Mouse (Mus musculus) layer of hippocampus, adult 2 months (tissue): ENCODE data around the gene Rec114. TPM values are rescaled to one million over a fixed set of nuclear protein-coding genes. Genes with fewer than 3 reads are reported as not detected.

ENCODE experiments used
- DNase-seq, 2 experiments: peaks; one replicate each; pipeline ENCODE4 v3.0.0; 2022; ENCODE audit warnings: low spot score in 2 of 2
- H3K27ac ChIP-seq: fragments of 200-600 bp; 2 replicates; pipeline ENCODE4 v1.8.1; 2022
- H3K4me3 ChIP-seq: fragments of 200-600 bp; 2 replicates; pipeline ENCODE4 v1.8.1; 2022; ENCODE audit warnings: mild to moderate bottlenecking
- CTCF ChIP-seq: fragments of 200-600 bp; conservative IDR thresholded peaks from 2 replicates; pipeline ENCODE4 v1.8.1; 2022; ENCODE audit warnings: antibody characterized with exemption, mild to moderate bottlenecking, moderate library complexity
- total RNA-seq, 2 experiments: library from RNA; stranded (reverse); gene quantifications; 2 replicates each; pipeline ENCODE4 v1.2.3; 2021

Gene Rec114
- total RNA-seq, 2 experiments from 2014 or later = 1.5 TPM; not detected in 1

- Histone ChIP-seq H3K4me3 (no peak overlapping the region), H3K27ac (no peak overlapping the region)
- DNase-seq = no peak
- TF ChIP-seq CTCF = peak; percentile 44
Measured at GRCm38 (mm10) chr9:58649265-58649626, 94.5 kb downstream of the Rec114 start.

DNA sequence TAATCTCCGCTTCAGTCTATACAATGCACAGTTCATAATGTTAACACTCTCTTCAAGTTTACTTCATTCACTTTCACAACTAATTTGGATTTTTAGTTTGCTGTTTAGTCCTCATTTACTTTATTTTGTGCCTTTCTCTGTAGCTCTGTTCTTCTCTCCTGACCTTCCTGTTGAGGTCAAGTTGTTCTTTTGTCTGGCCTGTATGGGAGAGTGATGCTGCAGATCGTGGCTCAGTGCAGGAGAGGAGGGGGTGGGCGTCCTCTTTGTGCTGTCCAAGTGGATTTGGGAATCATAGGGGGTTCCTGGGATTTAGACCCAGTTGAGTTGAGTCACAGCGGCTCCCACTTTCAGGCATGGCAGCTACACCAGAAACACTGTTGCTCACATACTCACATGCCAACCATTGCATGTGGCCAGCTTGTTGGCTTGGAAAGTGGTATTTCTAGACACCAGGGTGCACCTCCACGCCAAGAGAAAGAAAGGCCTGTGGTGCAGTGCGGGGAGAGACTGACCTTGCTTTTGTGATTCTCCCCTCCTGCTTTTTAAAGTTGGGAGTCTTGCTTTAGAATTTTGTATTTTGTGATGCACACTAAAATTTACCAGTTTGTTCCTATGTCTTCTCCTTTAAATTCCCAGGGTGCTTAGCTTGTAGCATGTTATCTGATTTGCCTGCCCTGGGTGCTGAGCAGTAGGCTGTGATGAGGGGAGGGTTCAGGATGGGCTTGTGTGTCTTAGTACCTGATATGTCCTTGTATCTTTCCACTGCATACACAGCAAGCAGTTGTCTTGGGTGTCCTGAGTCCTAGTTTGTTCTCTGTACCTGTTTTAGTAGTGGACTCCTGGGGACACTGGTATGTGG is 95.1 kb downstream of the Rec114 start:
- Histone ChIP-seq H3K4me3 (no peak overlapping the region), H3K27ac (no peak overlapping the region)
- TF ChIP-seq CTCF = no peak
- no peak for DNase-seq

DNA sequence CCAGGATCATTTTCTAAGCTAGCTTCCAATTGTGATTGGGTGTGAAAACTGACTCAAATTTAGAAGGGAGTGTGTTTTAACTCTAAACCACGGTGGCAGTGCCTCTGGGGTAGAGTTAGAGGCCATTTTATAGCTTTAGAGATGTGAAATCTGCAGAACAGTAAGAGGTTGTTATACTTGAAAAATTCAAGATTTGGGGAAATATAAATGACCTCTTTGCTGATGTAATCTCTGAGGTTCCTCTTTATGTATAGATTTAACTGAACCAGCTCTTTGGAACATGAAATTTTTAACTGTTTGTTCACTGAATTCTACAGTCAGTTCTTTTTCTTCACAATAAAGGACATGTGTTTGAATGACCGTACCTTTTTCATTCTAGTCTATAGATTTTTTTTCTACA is 113.3 kb downstream of the Rec114 start:
- no peak for DNase-seq
- Histone ChIP-seq H3K27ac (no peak overlapping the region), H3K4me3 (no peak overlapping the region)
- TF ChIP-seq CTCF = no peak

- no peak overlapping the region for H3K27ac ChIP-seq
- H3K4me3 ChIP-seq = no peak overlapping the region
- TF ChIP-seq CTCF = no peak
- no peak for DNase-seq
Measured at GRCm38 (mm10) chr9:58627197-58627596, 116.6 kb downstream of the Rec114 start.

DNA sequence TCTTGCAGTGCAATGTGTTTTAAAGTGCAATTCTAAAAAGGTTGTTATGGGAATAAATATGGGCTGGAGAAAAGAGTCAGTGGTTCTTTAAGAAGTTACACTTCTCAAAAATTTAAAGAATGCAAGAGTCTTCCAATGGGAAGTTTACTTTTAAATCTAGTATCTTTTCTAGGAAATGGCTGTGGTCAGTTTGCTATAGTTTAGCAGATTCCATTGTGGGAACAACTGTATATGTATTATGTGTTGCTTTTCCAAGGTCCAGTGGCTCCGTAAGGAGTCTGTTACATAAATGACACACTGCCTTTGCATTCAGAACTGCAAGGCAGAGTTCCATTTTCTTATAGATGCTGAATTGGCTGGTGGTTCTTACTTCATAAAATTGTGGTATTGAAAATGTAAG is 120.8 kb downstream of the Rec114 start:
- DNase-seq = no peak
- no peak overlapping the region for H3K4me3 ChIP-seq
- H3K27ac ChIP-seq = no peak overlapping the region
- no peak for TF ChIP-seq CTCF

- peak; percentile 58 for TF ChIP-seq CTCF
- no peak for DNase-seq
- H3K27ac ChIP-seq = no peak overlapping the region
- H3K4me3 ChIP-seq = no peak overlapping the region
Measured at GRCm38 (mm10) chr9:58615064-58615938, 128.5 kb downstream of the Rec114 start.

GRCm38 (mm10) chr9:58613790-58614189 is 130.0 kb downstream of the Rec114 start:
- peak overlapping the region; percentile 67 for H3K27ac ChIP-seq
- no peak for TF ChIP-seq CTCF
- peak; percentile 27 to 32 for DNase-seq
- no peak overlapping the region for H3K4me3 ChIP-seq

Other genes starting within 250 kb of the Rec114 start
- gene Cd276, start 188.5 kb downstream of the Rec114 start, total RNA-seq = 1 to 10 TPM; 7.4 to 8.2 TPM
- 100 to 1,000 TPM; 834 to 835 TPM for gene Nptn, start 161.7 kb downstream of the Rec114 start, total RNA-seq
- gene Hcn4, start 79.4 kb upstream of the Rec114 start, total RNA-seq = 1 to 10 TPM; 1.3 to 1.7 TPM